Comparison of ENCODE assay signal across 7 mouse cellular contexts in the genomic region with DNA sequence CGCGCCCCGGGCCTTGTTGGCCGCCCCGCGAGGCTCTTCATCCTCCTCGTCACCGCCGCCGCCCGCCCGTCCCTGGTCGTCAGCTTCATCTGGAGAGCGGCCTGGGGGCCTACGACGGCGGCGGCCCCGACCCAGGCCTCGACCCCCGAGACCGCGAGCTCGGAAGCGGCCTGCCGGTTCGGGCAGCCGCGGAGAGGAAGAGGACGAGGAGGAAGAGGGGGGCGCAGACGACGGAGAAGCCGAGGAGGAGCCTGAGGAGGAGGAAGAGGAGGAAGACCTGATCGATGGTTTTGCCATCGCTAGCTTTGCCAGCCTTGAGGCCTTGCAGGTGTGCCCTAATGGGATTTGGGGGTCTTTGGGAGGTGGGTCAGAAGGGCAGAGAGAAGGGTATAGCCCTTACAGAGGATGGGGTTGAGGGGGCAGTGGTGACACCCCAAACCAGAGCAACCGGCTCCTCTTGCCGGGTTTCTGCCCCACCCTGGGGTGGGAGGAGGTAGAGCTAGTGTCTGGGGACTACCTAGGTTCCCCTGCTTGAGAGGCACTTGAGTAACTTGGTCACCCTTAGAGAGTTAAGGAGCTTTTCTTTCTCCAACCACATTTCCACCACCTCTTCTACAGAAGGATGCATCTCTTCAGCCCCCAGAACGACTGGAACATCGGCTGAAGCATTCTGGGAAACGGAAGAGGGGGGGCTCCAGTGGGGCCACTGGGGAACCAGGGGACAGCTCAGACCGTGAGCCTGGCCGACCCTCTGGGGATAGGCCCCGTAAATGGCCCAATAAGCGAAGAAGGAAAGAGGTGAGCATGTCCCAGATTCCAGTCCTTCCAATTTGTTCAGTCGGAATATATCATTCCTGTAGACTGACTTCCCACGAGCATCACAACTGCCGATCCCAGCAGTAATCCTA. TPM values are rescaled to one million over a fixed set of nuclear protein-coding genes. Genes with fewer than 3 reads are reported as not detected.
DNase-seq lines count a peak whose midpoint lies in the region; ATAC-seq and TF ChIP-seq lines count a peak whose summit lies in the region.

No protein-coding gene starts in this region.

- H3K4me3 ChIP-seq in embryonic facial prominence, embryonic 15.5 days (replicated peaks) = peak overlapping the region; percentile 99
- peak overlapping the region; percentile 84 for H3K4me3 ChIP-seq in hindbrain, embryonic 14.5 days (replicated peaks; ENCODE audit: low read length)
- peak overlapping the region; percentile 93 for H3K4me3 ChIP-seq in liver, embryonic 16.5 days (ENCODE audit: low read depth, low read length)
- peak overlapping the region; percentile 82 for H3K4me3 ChIP-seq in spleen, adult 2 months (ENCODE audit: extremely low read depth, insufficient read depth, insufficient read length)

- 4% methylated on average over 43 of the region's 48 CpGs for WGBS in embryonic facial prominence, embryonic 15.5 days
- 5% methylated on average over 46 of the region's 48 CpGs for WGBS in hindbrain, embryonic 14.5 days
- WGBS in liver, embryonic 16.5 days (ENCODE audit: insufficient replicate concordance) = 2% methylated on average over 48 of the region's 48 CpGs
- WGBS in spleen, adult 2 months = 2% methylated on average over 47 of the region's 48 CpGs

- H3K27me3 ChIP-seq in embryonic facial prominence, embryonic 15.5 days = no peaks in the 10 kb centered on the region
- H3K27me3 ChIP-seq in hindbrain, embryonic 14.5 days (ENCODE audit: control insufficient read depth, insufficient read depth, low read length) = no peaks in the 10 kb centered on the region
- H3K27me3 ChIP-seq in liver, embryonic 16.5 days (ENCODE audit: control insufficient read depth, insufficient read depth, low read depth, low read length) = no peaks in the 10 kb centered on the region
- no peaks in the 10 kb centered on the region for H3K27me3 ChIP-seq in spleen, adult 2 months (ENCODE audit: control insufficient read depth, insufficient read depth, low read length)

- H3K36me3 ChIP-seq in embryonic facial prominence, embryonic 15.5 days = peaks cover 48% of the 10 kb centered on the region
- H3K36me3 ChIP-seq in hindbrain, embryonic 14.5 days (replicated peaks; ENCODE audit: control insufficient read depth, insufficient read depth) = peaks cover 67% of the 10 kb centered on the region
- H3K36me3 ChIP-seq in liver, embryonic 16.5 days (ENCODE audit: control insufficient read depth, insufficient read depth) = peaks cover 36% of the 10 kb centered on the region
- peaks cover 39% of the 10 kb centered on the region for H3K36me3 ChIP-seq in spleen, adult 2 months (ENCODE audit: control insufficient read depth, insufficient read depth, low read length)

- no peak for TF ChIP-seq POLR2A in spleen, adult 2 months (IDR thresholded peaks at IDR 0.05; ENCODE audit: low read depth, low read length)

- H3K9ac ChIP-seq in embryonic facial prominence, embryonic 15.5 days = peak overlapping the region; percentile 96
- peak overlapping the region; percentile 93 for H3K9ac ChIP-seq in hindbrain, embryonic 14.5 days
- H3K9ac ChIP-seq in liver, embryonic 16.5 days (ENCODE audit: low read depth, low read length) = peak overlapping the region; percentile 96

- no peak for TF ChIP-seq CTCF in spleen, adult 2 months (IDR thresholded peaks at IDR 0.05; ENCODE audit: extremely low read depth, insufficient read depth, insufficient read length, insufficient replicate concordance)

- no peaks in the 10 kb centered on the region for H3K9me3 ChIP-seq in embryonic facial prominence, embryonic 15.5 days (replicated peaks)
- no peaks in the 10 kb centered on the region for H3K9me3 ChIP-seq in hindbrain, embryonic 14.5 days (ENCODE audit: control insufficient read depth, low read length)
- no peaks in the 10 kb centered on the region for H3K9me3 ChIP-seq in liver, embryonic 16.5 days (replicated peaks; ENCODE audit: control insufficient read depth, low read length)

- ATAC-seq in embryonic facial prominence, embryonic 15.5 days (ENCODE audit: insufficient number of reproducible peaks, low FRiP score, low TSS enrichment, low read depth) = no peak
- no peak for ATAC-seq in hindbrain, embryonic 14.5 days (ENCODE audit: low FRiP score)
- ATAC-seq in liver, embryonic 16.5 days (ENCODE audit: low read depth) = no peak

- H3K4me2 ChIP-seq in embryonic facial prominence, embryonic 15.5 days (replicated peaks) = peak overlapping the region; percentile 77
- peak overlapping the region; percentile 99 for H3K4me2 ChIP-seq in hindbrain, embryonic 14.5 days (replicated peaks)
- peak overlapping the region; percentile 85 for H3K4me2 ChIP-seq in liver, embryonic 16.5 days (ENCODE audit: low read depth, low read length)

- H3K4me1 ChIP-seq in embryonic facial prominence, embryonic 15.5 days = peaks cover 26% of the 10 kb centered on the region
- peaks cover 26% of the 10 kb centered on the region for H3K4me1 ChIP-seq in hindbrain, embryonic 14.5 days (replicated peaks; ENCODE audit: control insufficient read depth, insufficient read depth, low read length)
- H3K4me1 ChIP-seq in liver, embryonic 16.5 days (ENCODE audit: control insufficient read depth, low read depth, low read length) = peaks cover 26% of the 10 kb centered on the region
- H3K4me1 ChIP-seq in spleen, adult 2 months (ENCODE audit: control insufficient read depth, insufficient read depth, insufficient read length) = peaks cover 4% of the 10 kb centered on the region; the same call in 1 of the 2 replicates

- intact Hi-C loops in left cerebral cortex, postnatal 4 days (cut with DNase I) = loop anchor here (10.0 kb wide), 1 partner anchor 115 kb away; no protein-coding TSS in a partner anchor

- DNase-seq in 3T3-L1 (ENCODE audit: low read depth, low spot score) = peak; percentile 19
- peak; percentile 28 to 35 for DNase-seq in B cell, adult 2 months
- no peak for DNase-seq in hindbrain, embryonic 14.5 days (ENCODE audit: low spot score)
- peak in 1 of 2 experiments; percentile 27 for DNase-seq in spleen, adult 2 months (ENCODE audit: low read depth in 1 of 2, low spot score in 2 of 2)
- no peak for DNase-seq in left cerebral cortex, postnatal 4 days

- peak overlapping the region; percentile 99 for H3K27ac ChIP-seq in embryonic facial prominence, embryonic 15.5 days (replicated peaks)
- peak overlapping the region; percentile 88 for H3K27ac ChIP-seq in hindbrain, embryonic 14.5 days
- H3K27ac ChIP-seq in liver, embryonic 16.5 days (ENCODE audit: low read length) = peak overlapping the region; percentile 97
- H3K27ac ChIP-seq in spleen, adult 2 months (ENCODE audit: insufficient read depth, low read length) = peak overlapping the region; percentile 98

RNA-seq across cellular contexts. Expression of a gene that starts 0.6 kb away (rescaled TPM):
- polyA plus RNA-seq in embryonic facial prominence, embryonic 15.5 days (2015; fragmentation: Nextera tagmentation; extraction: Ambion mirVana) = 17.1 and 17.3 TPM in 2 replicates
- polyA plus RNA-seq in hindbrain, embryonic 14.5 days (2014; fragmentation: Nextera tagmentation; extraction: Ambion mirVana) = 13.6 and 15.3 TPM in 2 replicates
- 4.0 and 4.9 TPM in 2 replicates for polyA plus RNA-seq in liver, embryonic 16.5 days (2015; fragmentation: Nextera tagmentation; extraction: Ambion mirVana)
- 56.1 and 61.0 TPM in 2 replicates for polyA plus RNA-seq in spleen, adult 2 months (2012; rRNA removed)
- 10 to 100 TPM; 70.8 to 71.2 TPM for total RNA-seq in left cerebral cortex, postnatal 4 days (2021)

RNA-seq across cellular contexts. Expression of a gene that starts 20.2 kb away (rescaled TPM):
- 46.3 and 55.9 TPM in 2 replicates for polyA plus RNA-seq in embryonic facial prominence, embryonic 15.5 days (2015; fragmentation: Nextera tagmentation; extraction: Ambion mirVana)
- 36.1 and 37.5 TPM in 2 replicates for polyA plus RNA-seq in hindbrain, embryonic 14.5 days (2014; fragmentation: Nextera tagmentation; extraction: Ambion mirVana)
- polyA plus RNA-seq in liver, embryonic 16.5 days (2015; fragmentation: Nextera tagmentation; extraction: Ambion mirVana) = 18.6 and 22.8 TPM in 2 replicates
- polyA plus RNA-seq in spleen, adult 2 months (2012; rRNA removed) = 76.5 and 84.4 TPM in 2 replicates
- total RNA-seq in left cerebral cortex, postnatal 4 days (2021) = 10 to 100 TPM; 35.4 to 35.6 TPM

RNA-seq across cellular contexts. Expression of a gene that starts 30.6 kb away (rescaled TPM):
- 8.0 and 8.8 TPM in 2 replicates for polyA plus RNA-seq in embryonic facial prominence, embryonic 15.5 days (2015; fragmentation: Nextera tagmentation; extraction: Ambion mirVana)
- polyA plus RNA-seq in hindbrain, embryonic 14.5 days (2014; fragmentation: Nextera tagmentation; extraction: Ambion mirVana) = 12.9 and 14.0 TPM in 2 replicates
- 2.2 and 2.9 TPM in 2 replicates for polyA plus RNA-seq in liver, embryonic 16.5 days (2015; fragmentation: Nextera tagmentation; extraction: Ambion mirVana)
- 4.1 and 6.2 TPM in 2 replicates for polyA plus RNA-seq in spleen, adult 2 months (2012; rRNA removed)
- total RNA-seq in left cerebral cortex, postnatal 4 days (2021) = 1 to 10 TPM; 9.5 to 9.7 TPM

RNA-seq across cellular contexts. Expression of a gene that starts 32.2 kb away (rescaled TPM):
- 48.6 and 52.4 TPM in 2 replicates for polyA plus RNA-seq in embryonic facial prominence, embryonic 15.5 days (2015; fragmentation: Nextera tagmentation; extraction: Ambion mirVana)
- polyA plus RNA-seq in hindbrain, embryonic 14.5 days (2014; fragmentation: Nextera tagmentation; extraction: Ambion mirVana) = 62.1 and 67.3 TPM in 2 replicates
- polyA plus RNA-seq in liver, embryonic 16.5 days (2015; fragmentation: Nextera tagmentation; extraction: Ambion mirVana) = 12.2 and 13.6 TPM in 2 replicates
- polyA plus RNA-seq in spleen, adult 2 months (2012; rRNA removed) = 37.7 and 38.5 TPM in 2 replicates
- 100 to 1,000 TPM; 113 to 128 TPM for total RNA-seq in left cerebral cortex, postnatal 4 days (2021)

RNA-seq across cellular contexts. Expression of a gene that starts 39.8 kb away (rescaled TPM):
- polyA plus RNA-seq in embryonic facial prominence, embryonic 15.5 days (2015; fragmentation: Nextera tagmentation; extraction: Ambion mirVana) = 14.6 and 14.7 TPM in 2 replicates
- 15.6 TPM in 2 replicates for polyA plus RNA-seq in hindbrain, embryonic 14.5 days (2014; fragmentation: Nextera tagmentation; extraction: Ambion mirVana)
- 5.1 and 5.5 TPM in 2 replicates for polyA plus RNA-seq in liver, embryonic 16.5 days (2015; fragmentation: Nextera tagmentation; extraction: Ambion mirVana)
- 12.0 and 14.6 TPM in 2 replicates for polyA plus RNA-seq in spleen, adult 2 months (2012; rRNA removed)
- total RNA-seq in left cerebral cortex, postnatal 4 days (2021) = 10 to 100 TPM; 14.5 to 14.6 TPM

Comparison
In these comparisons a context has a peak if more than half of its experiments do, and no peak if none do; other contexts are left out.
1. DNase-seq: peak in 3T3-L1 (single experiment) and B cell, adult 2 months (2 of 2); none in hindbrain, embryonic 14.5 days (single experiment) and left cerebral cortex, postnatal 4 days (single experiment).
2. Peak in every context shown above with its lines, with median percentiles within 50 percentile points of each other: H3K27ac ChIP-seq, H3K4me2 ChIP-seq, H3K4me3 ChIP-seq and H3K9ac ChIP-seq.